Mouse (Mus musculus) heart, embryonic 11.5 days (tissue): Measurements from ENCODE around the gene Cdkn2b. TPM values are rescaled to one million over a fixed set of nuclear protein-coding genes. Genes with fewer than 3 reads are reported as not detected.

Experiments used
- ATAC-seq: fragments of 200-750 bp; cut with Nextera tagmentation; replicated peaks from 2 replicates; pipeline ENCODE4 v1.8.0; 2017; ENCODE audit warnings: moderate library complexity; ENCODE audit not compliant: insufficient number of reproducible peaks, low FRiP score, low TSS enrichment
- H3K27ac ChIP-seq: fragments of 300-500 bp; sonication (generic); 2 replicates; pipeline ENCODE4 v1.5.1; 2014; ENCODE audit warnings: mild to moderate bottlenecking, low read depth, low read length
- H3K27me3 ChIP-seq: fragments of 300-500 bp; sonication (generic); 2 replicates; pipeline ENCODE4 v1.6.1; 2014; ENCODE audit warnings: mild to moderate bottlenecking, low read length, mixed read lengths; ENCODE audit not compliant: control insufficient read depth, insufficient read depth
- H3K36me3 ChIP-seq: fragments of 300-500 bp; sonication (generic); 2 replicates; pipeline ENCODE4 v1.6.1; 2014; ENCODE audit warnings: mild to moderate bottlenecking, low read length, moderate library complexity, mixed read lengths; ENCODE audit not compliant: control insufficient read depth, insufficient read depth
- H3K4me1 ChIP-seq: fragments of 300-500 bp; sonication (generic); 2 replicates; pipeline ENCODE4 v1.6.1; 2014; ENCODE audit warnings: low read length; ENCODE audit not compliant: control insufficient read depth, insufficient read depth
- H3K4me2 ChIP-seq: fragments of 300-500 bp; sonication (generic); 2 replicates; pipeline ENCODE4 v1.6.1; 2014; ENCODE audit warnings: mild to moderate bottlenecking, moderate library complexity
- H3K4me3 ChIP-seq: fragments of 300-500 bp; sonication (generic); 2 replicates; pipeline ENCODE4 v1.5.1; 2014; ENCODE audit warnings: low read depth, low read length
- H3K9ac ChIP-seq: fragments of 300-500 bp; sonication (generic); 2 replicates; pipeline ENCODE4 v1.6.1; 2014; ENCODE audit warnings: mild to moderate bottlenecking, low read depth, low read length, moderate library complexity
- H3K9me3 ChIP-seq: fragments of 300-500 bp; sonication (generic); replicated peaks from 2 replicates; pipeline ENCODE4 v1.6.1; 2016; ENCODE audit warnings: low read length; ENCODE audit not compliant: control insufficient read depth
- WGBS: fragments of 180-500 bp; shearing (Covaris S2); extraction: QIAGEN DNeasy Blood & Tissue Kit; methylation state at CpG from one replicate; pipeline ENCODE4 v1.1.7; 2014; ENCODE audit not compliant: insufficient replicate concordance; 5-methylcytosine and 5-hydroxymethylcytosine counted together
- polyA plus RNA-seq: library from polyadenylated mRNA; unstranded; fragments of >200 nt; fragmentation: Nextera tagmentation; extraction: Ambion mirVana; gene quantifications from 2 replicates; pipeline ENCODE4 v1.2.1, GENCODE M21; 2014

Gene Cdkn2b
- polyA plus RNA-seq, 1 experiment from 2014 or later: 2.4 TPM

- Histone ChIP-seq H3K4me3 (no peak overlapping the region), H3K27me3 (peaks cover 84% of the 10 kb centered on the region), H3K4me2 (no peak overlapping the region), H3K27ac (no peak overlapping the region), H3K9ac (no peak overlapping the region), H3K36me3 (no peaks in the 10 kb centered on the region), H3K4me1 (peaks cover 2% of the 10 kb centered on the region; the same call in 1 of the 2 replicates), H3K9me3 (no peaks in the 10 kb centered on the region)
- WGBS: 2% methylated on average over 2 of the region's 2 CpGs
- no peak for ATAC-seq
Observed at GRCm38 (mm10) chr4:89299721-89300120, 11.1 kb downstream of the Cdkn2b start.

GRCm38 (mm10) chr4:89295441-89296220 lies 15.2 kb downstream of the Cdkn2b start:
- 2% methylated on average over 31 of the region's 31 CpGs for WGBS
- peaks cover 79% of the 10 kb centered on the region for H3K27me3 ChIP-seq

DNA sequence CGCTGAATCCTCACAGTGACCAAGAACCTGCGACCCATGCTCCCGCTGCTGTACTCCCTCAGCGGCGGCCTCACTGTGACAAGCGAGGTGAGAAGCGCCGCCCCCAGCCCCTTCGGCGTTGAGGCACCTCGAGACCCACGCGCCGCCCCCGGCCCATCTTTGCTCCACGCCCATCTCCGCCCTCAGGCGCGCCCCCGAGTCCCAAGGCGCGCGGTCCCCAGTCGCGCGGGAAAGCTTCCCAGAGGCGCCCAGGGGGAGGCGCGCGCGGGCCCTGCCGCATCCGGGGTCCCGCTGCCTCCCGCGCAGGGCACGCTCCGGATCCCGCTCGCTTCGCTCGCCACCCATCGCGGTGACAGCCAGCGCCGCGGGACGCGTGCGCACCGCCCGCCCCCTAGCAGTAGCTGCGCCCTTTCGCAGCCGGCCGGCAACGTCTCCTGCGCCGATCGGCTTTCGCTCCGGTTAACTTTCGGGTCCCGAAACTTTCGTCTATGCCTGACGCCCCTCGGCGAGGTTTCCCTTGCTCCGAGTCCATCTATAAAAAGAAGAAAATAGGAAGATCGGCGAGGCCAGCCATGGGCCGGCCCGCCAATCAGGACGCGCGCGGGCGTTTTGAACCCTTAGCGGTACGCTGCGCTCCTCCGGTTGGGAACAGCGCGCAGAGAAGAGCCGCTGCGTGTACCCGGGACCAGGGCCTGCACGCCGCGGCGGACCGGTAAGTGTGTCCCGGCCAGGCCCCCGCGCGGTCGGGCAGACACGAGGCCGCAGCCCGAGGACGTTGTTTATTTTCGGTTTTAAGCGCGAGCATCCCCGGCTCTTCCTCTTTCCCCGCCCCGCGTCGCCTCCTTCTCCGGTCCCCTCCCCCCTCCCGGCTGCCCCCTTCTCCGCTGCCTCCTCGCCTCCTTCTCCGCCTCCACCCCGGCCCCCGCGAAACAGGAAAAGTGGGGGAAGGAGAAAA lies 16.1 kb downstream of the Cdkn2b start, which contains the start of gene Cdkn2a:
TSS of gene Cdkn2a (minus strand) at position 168 of the 955 bp plus-strand sequence.
- Histone ChIP-seq H3K4me2 (peak within 1 kb of the TSS; percentile 93), H3K9me3 (no peaks in the 10 kb centered on the region), H3K4me1 (peaks cover 5% of the 10 kb centered on the region), H3K27ac (no peak within 1 kb of the TSS), H3K27me3 (peaks cover 79% of the 10 kb centered on the region), H3K36me3 (no peaks in the 10 kb centered on the region), H3K4me3 (peak within 1 kb of the TSS; percentile 64), H3K9ac (peak within 1 kb of the TSS; percentile 48)
- ATAC-seq: peak; percentile 76
- WGBS: under 1% methylated on average over 114 of the region's 117 CpGs

More at GRCm38 (mm10) chr4:89295441-89296220, 15.2 kb downstream of the Cdkn2b start:
- peaks cover 5% of the 10 kb centered on the region for H3K4me1 ChIP-seq
- no peaks in the 10 kb centered on the region for H3K9me3 ChIP-seq
- ATAC-seq: peak; percentile 20; the same call in 1 of the 2 replicates
- no peak overlapping the region for H3K27ac ChIP-seq
- H3K9ac ChIP-seq: peak overlapping the region; percentile 48
- H3K4me3 ChIP-seq: peak overlapping the region; percentile 64
- H3K4me2 ChIP-seq: peak overlapping the region; percentile 93
- H3K36me3 ChIP-seq: no peaks in the 10 kb centered on the region

DNA sequence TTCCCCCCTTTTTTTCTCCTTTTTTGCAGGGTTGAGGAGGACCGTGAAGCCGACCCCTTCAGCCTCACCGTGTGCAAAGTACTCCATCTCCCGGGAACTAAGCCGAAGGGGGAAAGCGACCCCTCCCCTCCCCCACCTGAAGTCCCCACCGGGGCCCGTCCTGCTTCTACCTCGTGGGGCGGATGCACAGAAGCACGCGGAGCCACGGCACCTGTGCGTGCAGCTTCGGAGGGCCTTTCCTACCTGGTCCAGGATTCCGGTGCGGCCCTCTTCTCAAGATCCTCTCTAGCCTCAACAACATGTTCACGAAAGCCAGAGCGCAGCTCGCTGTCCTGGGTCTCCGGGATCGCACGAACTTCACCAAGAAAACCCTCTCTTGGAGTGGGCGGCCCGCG lies 16.8 kb downstream of the Cdkn2b start:
- no peaks in the 10 kb centered on the region for H3K9me3 ChIP-seq
- ATAC-seq: peak; percentile 20; the same call in 1 of the 2 replicates
- 0 out of 2 replicates have a peak overlapping the region, but pooled peaks have one; percentile 48 for H3K9ac ChIP-seq
- WGBS: 1% methylated on average over 26 of the region's 26 CpGs
- H3K36me3 ChIP-seq: no peaks in the 10 kb centered on the region
- H3K27me3 ChIP-seq: peaks cover 81% of the 10 kb centered on the region
- peak overlapping the region; percentile 93 for H3K4me2 ChIP-seq
- no peak overlapping the region for H3K27ac ChIP-seq
- peak overlapping the region; percentile 64 for H3K4me3 ChIP-seq
- H3K4me1 ChIP-seq: peaks cover 5% of the 10 kb centered on the region

DNA sequence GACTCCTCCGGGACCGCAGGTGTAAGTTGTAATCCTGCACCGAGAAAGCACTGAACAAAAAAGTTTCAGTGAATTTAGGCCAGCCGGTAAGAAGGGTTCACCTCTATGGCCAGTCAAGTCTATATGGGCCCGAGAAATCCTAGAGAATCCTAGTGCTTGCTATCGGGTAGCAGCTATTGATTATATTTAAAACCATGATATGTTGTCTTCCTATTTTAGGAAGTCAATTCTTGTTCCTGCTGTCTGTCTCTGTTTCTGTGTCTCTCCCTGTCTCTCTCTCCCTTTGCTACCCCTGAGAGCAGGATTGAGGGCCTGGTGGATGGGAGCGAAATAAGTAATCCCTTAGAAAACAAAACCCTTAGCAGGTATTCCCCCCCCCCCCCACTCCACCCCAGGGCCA lies 17.3 kb downstream of the Cdkn2b start:
- ATAC-seq: no peak
- H3K36me3 ChIP-seq: no peaks in the 10 kb centered on the region
- H3K4me1 ChIP-seq: peaks cover 5% of the 10 kb centered on the region
- peaks cover 85% of the 10 kb centered on the region for H3K27me3 ChIP-seq
- 9% methylated on average over 7 of the region's 7 CpGs for WGBS
- no peak overlapping the region for H3K27ac ChIP-seq
- no peak overlapping the region for H3K4me2 ChIP-seq
- no peaks in the 10 kb centered on the region for H3K9me3 ChIP-seq
- H3K9ac ChIP-seq: no peak overlapping the region
- H3K4me3 ChIP-seq: no peak overlapping the region

GRCm38 (mm10) chr4:89289028-89289427 lies 21.8 kb downstream of the Cdkn2b start:
- Histone ChIP-seq H3K9me3 (no peaks in the 10 kb centered on the region), H3K27ac (no peak overlapping the region), H3K36me3 (no peaks in the 10 kb centered on the region), H3K4me1 (peaks cover 1% of the 10 kb centered on the region; the same call in 1 of the 2 replicates), H3K4me3 (no peak overlapping the region), H3K9ac (no peak overlapping the region), H3K27me3 (peaks cover 71% of the 10 kb centered on the region), H3K4me2 (no peak overlapping the region)
- ATAC-seq: no peak
- WGBS: 1% methylated on average over 4 of the region's 4 CpGs

DNA sequence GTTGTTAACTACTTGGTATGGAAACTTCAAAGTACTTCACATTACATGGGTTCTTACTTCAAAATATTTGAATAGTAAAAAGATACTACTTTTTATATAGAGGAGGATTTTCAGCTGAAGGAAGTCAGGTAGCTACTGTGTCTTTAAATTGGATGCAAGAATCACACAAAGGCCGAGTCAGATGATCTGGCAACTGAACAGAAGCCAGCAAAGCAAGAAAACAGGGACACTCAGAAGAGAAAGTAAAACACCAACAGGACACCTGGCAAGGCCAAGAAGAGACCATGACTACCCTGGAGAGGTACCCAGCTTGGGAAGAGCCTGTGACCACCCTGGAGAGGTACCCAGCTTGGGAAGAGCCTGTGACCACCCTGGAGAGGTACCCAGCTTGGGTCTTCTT lies 24.3 kb downstream of the Cdkn2b start:
- Histone ChIP-seq H3K4me1 (peaks cover 6% of the 10 kb centered on the region), H3K4me2 (no peak overlapping the region), H3K4me3 (no peak overlapping the region), H3K9ac (no peak overlapping the region), H3K27ac (no peak overlapping the region), H3K36me3 (no peaks in the 10 kb centered on the region), H3K9me3 (no peaks in the 10 kb centered on the region), H3K27me3 (peaks cover 75% of the 10 kb centered on the region)
- WGBS: 5% methylated on average over 1 of the region's 1 CpGs
- no peak for ATAC-seq

DNA sequence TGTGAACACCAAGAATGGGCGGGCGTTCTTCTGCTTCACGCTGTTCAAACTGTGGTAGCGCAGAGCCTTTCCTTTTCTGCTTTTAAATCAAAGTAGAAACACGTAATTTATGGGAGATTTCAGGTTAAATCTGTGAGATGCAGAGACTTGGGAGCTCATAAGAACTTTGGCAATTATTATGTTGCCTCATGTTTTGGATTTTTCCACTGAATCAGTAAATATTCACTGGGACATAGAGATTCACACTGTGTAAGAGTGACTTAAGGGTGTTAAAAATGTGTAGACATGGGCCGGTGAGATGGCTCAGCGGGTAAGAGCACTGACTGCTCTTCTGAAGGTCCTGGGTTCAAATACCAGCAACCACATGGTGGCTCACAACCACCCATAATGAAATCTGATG lies 25.2 kb downstream of the Cdkn2b start:
- 34% methylated on average over 7 of the region's 7 CpGs for WGBS
- no peak overlapping the region for H3K4me2 ChIP-seq
- no peak overlapping the region for H3K4me3 ChIP-seq
- H3K27me3 ChIP-seq: peaks cover 72% of the 10 kb centered on the region
- peaks cover 6% of the 10 kb centered on the region for H3K4me1 ChIP-seq
- H3K9ac ChIP-seq: no peak overlapping the region
- H3K9me3 ChIP-seq: no peaks in the 10 kb centered on the region
- no peaks in the 10 kb centered on the region for H3K36me3 ChIP-seq
- no peak overlapping the region for H3K27ac ChIP-seq
- ATAC-seq: no peak
